Mouse (Mus musculus) liver, embryonic 12.5 days (tissue): ENCODE results near the gene Best3. TPM values are rescaled to one million over a fixed set of nuclear protein-coding genes. Genes with fewer than 3 reads are reported as not detected.

Experiments used
- ATAC-seq: fragments of 200-750 bp; cut with Nextera tagmentation; 2 replicates; pipeline ENCODE4 v1.8.0; 2017; ENCODE audit warnings: moderate number of reproducible peaks, mild to moderate bottlenecking, moderate library complexity
- H3K27ac ChIP-seq: fragments of 300-500 bp; sonication (generic); 2 replicates; pipeline ENCODE4 v1.5.1; 2016; ENCODE audit warnings: mild to moderate bottlenecking
- H3K27me3 ChIP-seq: fragments of 300-500 bp; sonication (generic); replicated peaks from 2 replicates; pipeline ENCODE4 v1.6.1; 2016; ENCODE audit warnings: mild to moderate bottlenecking, moderate library complexity
- H3K36me3 ChIP-seq: fragments of 300-500 bp; sonication (generic); 2 replicates; pipeline ENCODE4 v1.6.1; 2016; ENCODE audit warnings: mild to moderate bottlenecking, moderate library complexity
- H3K4me1 ChIP-seq: fragments of 300-500 bp; sonication (generic); 2 replicates; pipeline ENCODE4 v1.6.1; 2016
- H3K4me2 ChIP-seq: fragments of 300-500 bp; sonication (generic); 2 replicates; pipeline ENCODE4 v1.6.1; 2016; ENCODE audit warnings: mild to moderate bottlenecking, moderate library complexity
- H3K4me3 ChIP-seq: fragments of 300-500 bp; sonication (generic); 2 replicates; pipeline ENCODE4 v1.5.1; 2016; ENCODE audit warnings: mild to moderate bottlenecking, moderate library complexity
- H3K9ac ChIP-seq: fragments of 300-500 bp; sonication (generic); 2 replicates; pipeline ENCODE4 v1.6.1; 2016; ENCODE audit warnings: mild to moderate bottlenecking, moderate library complexity
- H3K9me3 ChIP-seq: fragments of 300-500 bp; sonication (generic); replicated peaks from 2 replicates; pipeline ENCODE4 v1.6.1; 2016; ENCODE audit warnings: mild to moderate bottlenecking, moderate library complexity
- WGBS: fragments of 180-500 bp; shearing (Covaris S2); methylation state at CpG from one replicate; pipeline ENCODE4 v1.1.7; 2016; ENCODE audit not compliant: insufficient replicate concordance; 5-methylcytosine and 5-hydroxymethylcytosine counted together
- polyA plus RNA-seq: library from polyadenylated mRNA; unstranded; fragments of >200 nt; fragmentation: Nextera tagmentation; extraction: Ambion mirVana; gene quantifications from 2 replicates; pipeline ENCODE4 v1.2.1, GENCODE M21; 2016

Best3 gene
- 0.06 TPM in 1 of 2 replicates, not detected in the other for polyA plus RNA-seq

DNA sequence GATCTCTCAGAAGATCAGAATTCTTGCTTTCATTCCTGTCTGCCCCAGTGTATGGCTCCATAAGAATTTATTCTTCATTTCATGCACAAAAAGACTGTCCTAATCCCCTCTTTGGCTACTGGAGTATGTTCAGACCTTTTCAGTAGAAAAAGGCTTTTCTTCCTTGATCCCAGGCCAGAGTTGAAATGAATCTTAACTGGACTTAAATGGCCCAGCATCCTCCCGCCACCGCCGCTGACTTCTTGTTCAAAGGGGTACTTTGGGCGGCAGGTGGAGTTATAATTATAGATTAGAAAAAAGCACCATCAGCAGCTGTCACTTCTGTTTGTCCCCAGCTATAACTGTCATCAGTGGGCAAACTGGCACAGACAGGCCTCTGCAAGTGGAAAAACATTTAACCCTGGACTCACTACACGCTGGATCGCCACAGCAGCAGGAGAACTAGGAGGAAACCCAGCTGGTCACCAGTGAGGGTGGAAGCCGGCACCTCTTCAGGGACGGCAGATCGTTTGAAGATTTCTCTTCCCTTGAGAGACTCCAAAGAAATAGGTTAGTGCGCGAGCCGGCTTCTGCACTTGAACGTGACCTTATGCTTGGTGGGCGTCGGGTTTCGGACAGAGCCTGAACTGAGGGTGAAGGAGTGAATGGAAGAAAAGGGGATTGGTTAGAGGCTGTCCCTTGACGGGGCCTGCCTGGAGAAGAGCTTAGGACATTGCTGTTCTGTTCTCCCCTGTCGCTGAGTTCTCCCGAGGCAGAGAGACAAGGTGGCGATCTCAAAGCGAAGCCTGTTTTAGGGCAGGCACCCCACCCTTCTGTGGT, at the start of gene Best3:
TSS of gene Best3 (plus strand) at position 51 of the 819 bp plus-strand sequence.
- no peak within 1 kb of the TSS for H3K4me2 ChIP-seq
- H3K36me3 ChIP-seq, result no peaks in the 10 kb centered on the region
- no peak within 1 kb of the TSS for H3K27ac ChIP-seq
- H3K4me3 ChIP-seq, result no peak within 1 kb of the TSS
- no peaks in the 10 kb centered on the region for H3K9me3 ChIP-seq
- peaks cover 14% of the 10 kb centered on the region for H3K27me3 ChIP-seq
- no peaks in the 10 kb centered on the region for H3K4me1 ChIP-seq
- WGBS, result 64% methylated on average over 21 of the region's 21 CpGs
- no peak for ATAC-seq
- H3K9ac ChIP-seq, result no peak within 1 kb of the TSS

DNA sequence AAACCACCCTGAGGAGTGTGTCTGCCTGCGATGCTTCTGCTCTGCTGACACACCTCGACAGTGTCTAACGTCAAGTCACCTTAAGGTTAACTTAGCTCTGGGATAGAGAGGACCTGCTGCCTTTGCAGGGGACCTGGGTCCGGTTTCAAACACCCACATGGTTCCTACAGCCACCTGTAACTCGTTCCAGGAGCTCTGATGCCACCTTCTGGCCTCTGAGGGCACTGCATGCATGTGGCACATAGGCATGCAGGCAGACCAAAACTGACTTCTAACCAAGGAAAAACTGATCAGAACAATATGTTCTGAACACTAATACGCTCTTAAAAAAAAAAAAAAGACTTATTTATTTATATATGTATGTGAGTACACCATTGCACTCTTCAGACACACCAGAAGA, 43.1 kb upstream of the Best3 start:
- Histone ChIP-seq H3K27ac (no peak overlapping the region), H3K9me3 (0 out of 2 replicates have a peak, but pooled peaks cover 6% of the 10 kb centered on the region), H3K36me3 (peaks cover 21% of the 10 kb centered on the region), H3K4me2 (no peak overlapping the region), H3K9ac (no peak overlapping the region), H3K4me1 (peaks cover 8% of the 10 kb centered on the region; the same call in 1 of the 2 replicates), H3K27me3 (no peaks in the 10 kb centered on the region), H3K4me3 (no peak overlapping the region)
- ATAC-seq, result no peak
- 77% methylated on average over 6 of the region's 6 CpGs for WGBS

DNA sequence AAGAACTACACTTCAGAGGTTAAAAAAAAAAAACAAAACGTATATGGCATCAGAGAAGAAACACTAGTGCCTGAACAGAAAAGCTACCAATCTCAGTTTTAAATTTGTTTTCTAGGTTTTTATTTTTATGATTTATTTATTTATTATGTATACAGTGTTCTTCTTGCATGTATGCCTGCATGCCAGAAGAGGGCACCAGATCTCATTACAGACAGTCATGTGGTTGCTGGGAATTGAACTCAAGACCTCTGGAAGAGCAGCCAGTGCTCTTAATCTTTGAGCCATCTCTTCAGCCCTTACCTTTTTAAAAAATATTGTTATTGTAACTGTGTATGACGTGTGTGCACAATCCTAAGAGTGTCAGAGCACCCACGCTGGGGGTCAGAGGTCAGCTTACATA, 42.0 kb upstream of the Best3 start:
- 80% methylated on average over 3 of the region's 3 CpGs for WGBS

DNA sequence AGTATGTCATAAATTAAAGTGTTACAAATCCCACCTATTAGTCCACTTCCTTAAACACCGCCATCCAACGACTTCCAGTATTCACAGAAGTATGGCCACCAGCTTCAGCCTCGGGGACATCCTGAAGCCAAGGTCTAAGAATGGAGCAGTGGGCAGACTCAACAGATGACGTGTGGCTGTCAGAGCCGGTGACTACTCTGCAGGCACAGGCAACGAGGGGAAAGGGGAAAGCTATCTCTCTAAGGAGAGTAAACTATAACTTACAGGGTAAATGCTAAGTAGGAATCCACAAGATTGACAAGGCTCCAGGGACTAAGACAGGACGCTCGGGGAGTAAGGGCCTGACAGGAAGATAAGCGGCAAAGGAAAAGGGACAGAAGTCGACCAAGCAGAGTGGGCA, 41.2 kb upstream of the Best3 start:
- no peak for ATAC-seq
- WGBS, result 57% methylated on average over 10 of the region's 10 CpGs
- Histone ChIP-seq H3K4me1 (peaks cover 22% of the 10 kb centered on the region; the same call in 1 of the 2 replicates), H3K27ac (no peak overlapping the region), H3K9ac (no peak overlapping the region), H3K4me2 (no peak overlapping the region), H3K27me3 (no peaks in the 10 kb centered on the region), H3K4me3 (no peak overlapping the region), H3K36me3 (peaks cover 8% of the 10 kb centered on the region), H3K9me3 (0 out of 2 replicates have a peak, but pooled peaks cover 6% of the 10 kb centered on the region)

More for the DNA sequence above, 42.0 kb upstream of the Best3 start:
- Histone ChIP-seq H3K4me1 (peaks cover 17% of the 10 kb centered on the region; the same call in 1 of the 2 replicates), H3K4me3 (no peak overlapping the region), H3K36me3 (peaks cover 10% of the 10 kb centered on the region), H3K9me3 (0 out of 2 replicates have a peak, but pooled peaks cover 6% of the 10 kb centered on the region), H3K9ac (no peak overlapping the region), H3K4me2 (no peak overlapping the region), H3K27me3 (no peaks in the 10 kb centered on the region), H3K27ac (no peak overlapping the region)
- ATAC-seq, result no peak

DNA sequence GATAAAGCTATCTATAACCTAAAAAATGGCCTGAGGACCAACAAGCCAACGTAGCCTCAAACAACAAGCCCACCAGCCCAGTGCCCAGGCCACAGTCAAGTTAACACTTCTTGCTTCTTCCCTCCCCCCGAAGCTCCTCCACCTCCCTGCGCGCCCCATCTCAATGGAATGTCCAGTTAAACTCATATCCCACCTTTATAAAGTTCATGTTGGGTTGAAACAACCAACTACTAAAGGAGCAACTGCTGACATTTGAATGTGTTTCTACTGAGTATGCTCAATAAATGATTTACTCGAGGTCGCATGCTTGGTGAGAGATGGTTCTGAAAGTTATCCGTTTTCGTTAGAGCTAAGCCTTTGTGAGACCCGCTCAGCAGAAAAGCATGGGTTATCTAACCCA, 37.7 kb upstream of the Best3 start:
- no peaks in the 10 kb centered on the region for H3K36me3 ChIP-seq
- no peak overlapping the region for H3K4me3 ChIP-seq
- no peaks in the 10 kb centered on the region for H3K9me3 ChIP-seq
- no peaks in the 10 kb centered on the region for H3K27me3 ChIP-seq
- H3K4me1 ChIP-seq, result peaks cover 29% of the 10 kb centered on the region
- H3K27ac ChIP-seq, result no peak overlapping the region
- 83% methylated on average over 9 of the region's 9 CpGs for WGBS
- no peak overlapping the region for H3K9ac ChIP-seq
- H3K4me2 ChIP-seq, result peak overlapping the region; percentile 99; the same call in 1 of the 2 replicates
- no peak for ATAC-seq

DNA sequence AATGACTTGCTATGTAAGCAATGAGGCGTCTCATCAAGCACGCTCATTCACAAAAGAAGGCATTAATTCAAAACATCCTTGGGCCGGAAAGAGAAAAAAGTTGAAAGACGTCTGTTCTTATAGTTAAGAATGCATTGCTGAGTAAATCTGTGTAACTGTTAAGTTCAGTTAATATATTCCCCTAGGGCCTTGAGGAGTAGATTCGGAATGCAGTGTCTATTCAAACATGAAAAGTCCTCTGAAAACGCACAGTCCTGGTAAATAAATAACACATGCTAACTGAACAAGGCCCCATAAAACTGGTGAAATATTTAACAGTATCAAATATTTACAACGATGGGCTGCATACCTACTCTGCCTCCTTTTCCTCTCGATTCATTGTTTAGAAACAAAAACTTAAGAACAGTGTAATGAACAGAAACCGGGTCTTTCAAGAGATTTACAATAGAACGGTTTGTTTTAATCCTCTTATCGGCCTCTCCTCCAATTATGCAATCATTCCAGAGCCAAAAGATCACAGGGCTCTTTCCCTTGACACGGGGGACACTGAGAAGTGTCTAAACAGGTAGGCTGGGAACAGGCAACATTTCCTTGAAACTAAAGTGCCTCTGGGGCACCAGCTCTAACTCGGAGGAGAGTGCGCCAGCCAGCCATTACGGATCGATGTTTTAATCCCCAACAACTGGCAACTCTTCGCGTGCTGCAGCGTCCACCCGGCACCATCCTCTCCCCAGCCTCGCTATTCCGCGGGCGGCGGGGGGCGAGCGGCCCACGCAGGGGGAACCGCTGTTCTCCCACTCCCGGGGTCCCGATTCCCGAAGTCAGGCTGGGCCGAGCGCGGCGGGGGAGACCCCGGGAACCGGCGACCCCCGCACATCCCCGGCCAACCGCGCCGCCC, 36.8 kb upstream of the Best3 start:
- peak overlapping the region; percentile 99 for H3K4me2 ChIP-seq

DNA sequence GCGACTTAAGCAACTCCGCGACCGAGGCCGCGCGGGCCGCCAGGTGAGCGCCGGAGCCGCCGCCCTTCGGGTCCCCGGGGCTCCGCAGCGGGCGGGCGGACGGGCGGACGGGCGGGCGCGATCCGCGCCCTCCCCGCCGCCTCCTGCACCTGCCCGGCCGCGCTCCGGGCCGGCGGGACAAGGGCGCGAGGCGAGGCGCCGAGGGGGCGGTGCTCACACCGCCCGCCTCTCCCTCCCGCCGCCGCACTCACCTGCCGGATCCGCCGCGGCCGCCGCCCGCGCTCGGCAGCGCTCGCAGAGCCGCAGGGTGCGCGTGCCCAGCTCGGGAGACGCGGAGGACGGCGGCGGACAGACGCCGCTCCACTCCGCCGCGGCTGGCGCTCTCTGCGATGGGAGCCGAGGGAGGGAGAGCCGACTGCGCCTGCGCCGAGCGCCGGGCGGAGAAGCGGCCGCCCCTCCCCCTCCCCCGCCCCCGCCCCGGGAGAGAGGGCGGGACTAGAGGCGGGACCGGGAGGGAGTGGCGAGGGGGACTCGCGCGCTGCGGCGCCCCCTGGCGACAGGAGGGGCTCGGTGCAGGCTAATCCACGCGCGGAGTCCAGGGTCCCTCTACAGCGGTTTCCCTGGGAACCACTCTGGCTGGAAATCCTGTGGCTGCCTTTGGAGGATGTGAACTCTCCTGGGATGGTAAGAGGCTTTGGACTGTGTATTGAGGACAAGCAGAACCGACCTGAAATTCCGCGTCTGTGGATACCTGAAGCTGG, 35.9 kb upstream of the Best3 start, which contains the start of gene Rab3ip:
TSS of gene Rab3ip (minus strand) at position 761 of the 761 bp plus-strand sequence.
- Histone ChIP-seq H3K27ac (peak within 1 kb of the TSS; percentile 93), H3K36me3 (no peaks in the 10 kb centered on the region), H3K9me3 (no peaks in the 10 kb centered on the region), H3K9ac (peak within 1 kb of the TSS; percentile 90), H3K4me2 (peak within 1 kb of the TSS; percentile 99), H3K4me1 (peaks cover 21% of the 10 kb centered on the region), H3K4me3 (peak within 1 kb of the TSS; percentile 85), H3K27me3 (no peaks in the 10 kb centered on the region)
- WGBS, result under 1% methylated on average over 69 of the region's 103 CpGs
- peak; percentile 94 for ATAC-seq

More for the DNA sequence above, 36.8 kb upstream of the Best3 start:
- no peaks in the 10 kb centered on the region for H3K9me3 ChIP-seq
- H3K4me3 ChIP-seq, result peak overlapping the region; percentile 85
- H3K36me3 ChIP-seq, result no peaks in the 10 kb centered on the region
- peaks cover 29% of the 10 kb centered on the region for H3K4me1 ChIP-seq
- peak overlapping the region; percentile 90 for H3K9ac ChIP-seq
- no peak for ATAC-seq
- peak overlapping the region; percentile 93 for H3K27ac ChIP-seq
- WGBS, result 7% methylated on average over 44 of the region's 44 CpGs
- H3K27me3 ChIP-seq, result no peaks in the 10 kb centered on the region

DNA sequence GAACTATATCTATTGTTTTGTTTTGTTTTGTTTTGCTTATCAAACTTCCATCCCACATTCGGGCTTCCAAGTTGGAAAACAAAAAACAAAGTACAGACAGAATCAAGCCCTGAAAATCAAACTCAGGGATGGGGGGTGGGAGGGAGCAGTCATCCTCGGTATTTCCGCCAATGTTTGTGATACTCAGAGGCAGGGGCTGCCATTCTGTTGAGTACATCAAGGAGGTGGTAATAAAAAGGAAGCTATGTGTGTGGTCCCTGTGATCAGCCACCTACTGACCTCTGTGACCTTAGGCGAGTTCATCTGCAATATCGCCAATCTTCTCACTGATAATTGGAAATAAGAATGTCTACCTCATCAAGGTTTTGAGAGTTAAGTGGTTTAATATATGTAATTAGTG, 35.2 kb upstream of the Best3 start:
- no peak overlapping the region for H3K27ac ChIP-seq
- H3K27me3 ChIP-seq, result no peaks in the 10 kb centered on the region
- H3K4me3 ChIP-seq, result peak overlapping the region; percentile 85
- no peaks in the 10 kb centered on the region for H3K9me3 ChIP-seq
- peak overlapping the region; percentile 50 for H3K9ac ChIP-seq
- H3K4me1 ChIP-seq, result peaks cover 21% of the 10 kb centered on the region
- H3K36me3 ChIP-seq, result no peaks in the 10 kb centered on the region
- H3K4me2 ChIP-seq, result peak overlapping the region; percentile 99
- ATAC-seq, result no peak
- 22% methylated on average over 5 of the region's 5 CpGs for WGBS

DNA sequence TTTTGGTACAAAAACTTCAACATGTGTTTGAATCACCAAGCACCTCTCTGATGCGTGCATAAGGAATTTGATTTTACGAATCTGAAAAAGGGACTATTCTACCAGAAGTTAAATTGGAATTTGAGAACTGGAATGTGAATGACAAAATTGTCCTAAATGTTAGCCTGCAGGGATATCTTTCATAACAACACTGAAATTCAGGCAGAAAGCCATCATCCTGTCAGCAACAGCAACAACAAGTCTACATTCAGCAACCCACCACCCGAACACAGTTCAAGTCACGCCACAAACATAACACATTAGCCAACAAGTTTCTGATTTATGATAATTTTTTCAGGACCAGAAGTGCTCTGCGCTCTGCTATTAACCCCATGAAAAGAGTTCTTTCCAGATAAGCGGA, 30.9 kb upstream of the Best3 start:
- no peak overlapping the region for H3K4me3 ChIP-seq
- H3K27me3 ChIP-seq, result no peaks in the 10 kb centered on the region
- WGBS, result 85% methylated on average over 6 of the region's 6 CpGs
- no peak overlapping the region for H3K9ac ChIP-seq
- H3K4me2 ChIP-seq, result no peak overlapping the region
- no peaks in the 10 kb centered on the region for H3K36me3 ChIP-seq
- ATAC-seq, result no peak
- no peaks in the 10 kb centered on the region for H3K9me3 ChIP-seq
- no peak overlapping the region for H3K27ac ChIP-seq
- H3K4me1 ChIP-seq, result peaks cover 7% of the 10 kb centered on the region; the same call in 1 of the 2 replicates

DNA sequence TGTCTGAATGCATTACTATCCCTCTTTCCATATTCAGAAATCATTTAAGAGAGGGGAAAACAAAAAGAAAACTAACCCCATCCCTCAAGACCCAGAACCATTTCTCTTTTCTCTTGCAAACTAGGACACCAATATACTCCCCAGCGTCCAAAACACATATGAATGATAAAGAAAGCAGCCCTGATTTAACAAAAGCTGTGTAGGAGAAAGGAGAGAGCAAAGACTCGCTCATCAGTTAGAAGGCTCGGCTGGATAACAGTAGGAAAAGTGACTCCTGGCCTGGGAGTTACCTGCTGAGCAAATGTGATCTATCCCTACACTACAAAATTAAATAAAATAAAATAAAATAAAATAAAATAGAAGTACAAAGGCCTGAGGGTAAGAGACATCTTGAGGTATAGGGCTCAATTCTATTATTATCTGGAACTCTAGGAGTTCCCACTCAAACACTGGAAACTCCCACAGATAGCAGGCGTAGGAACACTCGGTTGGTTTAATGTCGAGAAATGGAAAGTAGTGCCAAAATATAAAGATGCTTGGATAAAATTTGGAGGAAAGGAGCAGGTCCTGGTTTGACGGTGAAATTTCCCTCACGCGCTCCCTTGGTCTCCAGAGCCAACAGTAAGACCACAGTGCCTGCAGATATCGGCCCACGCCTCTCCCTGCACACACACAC, 29.5 kb upstream of the Best3 start:
- WGBS, result 81% methylated on average over 11 of the region's 11 CpGs

More for the DNA sequence above, 29.5 kb upstream of the Best3 start:
- Histone ChIP-seq H3K36me3 (no peaks in the 10 kb centered on the region), H3K27ac (no peak overlapping the region), H3K9me3 (no peaks in the 10 kb centered on the region), H3K4me1 (no peaks in the 10 kb centered on the region), H3K4me3 (no peak overlapping the region), H3K9ac (no peak overlapping the region), H3K27me3 (no peaks in the 10 kb centered on the region), H3K4me2 (no peak overlapping the region)
- ATAC-seq, result no peak
